Mouse (Mus musculus) urinary bladder, postnatal 36 days (tissue): ENCODE data around the gene Traf3ip1.
"Not testable (repeated sequence)": the region's sequence is repeated elsewhere in the genome, so short reads cannot be mapped to it uniquely, and the experiment has no call there.

Experiments
- DNase-seq, 2 experiments: peaks; one replicate each; pipeline ENCODE4 v3.0.0; 2022; ENCODE audit warnings: low spot score in 2 of 2, mixed read lengths in 1 of 2

Gene Traf3ip1

GRCm38 (mm10) chr1:91465244-91465643 lies 29.2 kb upstream of the Traf3ip1 start:
- DNase-seq, result no peak

DNA sequence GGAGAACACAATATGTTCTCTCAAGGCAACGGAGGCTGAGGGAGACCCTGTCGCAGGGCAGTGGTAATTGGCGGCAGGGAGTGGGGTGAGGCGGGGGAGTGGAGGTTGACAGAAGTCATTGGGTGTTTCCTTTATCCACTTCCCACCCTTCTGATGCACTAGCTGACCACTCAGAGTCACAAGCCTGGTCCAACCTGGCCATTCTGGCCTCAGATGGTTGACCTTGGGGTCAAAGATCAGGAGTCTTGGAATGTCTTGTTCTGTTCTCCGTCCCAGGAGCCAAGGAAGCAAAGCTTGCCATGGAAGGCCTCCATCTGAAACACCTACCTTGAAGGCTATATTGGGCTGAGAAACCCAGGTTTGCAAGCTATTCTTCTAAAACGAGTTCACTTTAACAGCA lies 28.3 kb upstream of the Traf3ip1 start:
- no peak for DNase-seq

DNA sequence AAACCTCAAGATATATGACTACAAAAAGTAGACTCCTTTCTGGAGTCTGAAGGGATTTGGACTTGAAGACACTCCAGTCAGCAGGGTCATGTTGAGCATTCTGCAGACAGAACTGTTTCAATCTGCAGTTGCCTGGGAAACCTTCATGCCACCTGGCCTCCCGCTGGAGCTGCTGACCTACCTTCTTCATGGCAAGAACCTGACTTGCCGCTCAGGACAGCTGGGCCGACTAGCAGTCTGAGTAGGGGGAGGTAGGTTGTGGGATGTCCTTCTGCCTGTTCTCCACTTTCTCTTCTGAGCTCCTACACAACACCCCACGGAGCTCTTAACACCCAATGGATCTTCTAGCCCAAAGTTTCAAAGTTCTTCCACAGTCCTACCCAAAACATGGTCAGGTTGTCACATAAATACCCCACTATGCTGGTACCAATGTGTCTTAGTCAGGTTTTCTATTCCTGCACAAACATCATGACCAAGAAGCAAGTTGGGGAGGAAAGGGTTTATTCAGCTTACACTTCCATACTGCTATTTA lies 24.5 kb upstream of the Traf3ip1 start:
- DNase-seq, result no peak

- not testable (repeated sequence) for DNase-seq
Observed at GRCm38 (mm10) chr1:91478145-91478544, 16.3 kb upstream of the Traf3ip1 start.

- DNase-seq, result no peak
Observed at GRCm38 (mm10) chr1:91478958-91479357, 15.5 kb upstream of the Traf3ip1 start.

- DNase-seq, result no peak
Observed at GRCm38 (mm10) chr1:91482616-91483211, 11.7 kb upstream of the Traf3ip1 start.

GRCm38 (mm10) chr1:91483304-91484010 lies 11.0 kb upstream of the Traf3ip1 start:
- DNase-seq, result peak; percentile 81 to 84

DNA sequence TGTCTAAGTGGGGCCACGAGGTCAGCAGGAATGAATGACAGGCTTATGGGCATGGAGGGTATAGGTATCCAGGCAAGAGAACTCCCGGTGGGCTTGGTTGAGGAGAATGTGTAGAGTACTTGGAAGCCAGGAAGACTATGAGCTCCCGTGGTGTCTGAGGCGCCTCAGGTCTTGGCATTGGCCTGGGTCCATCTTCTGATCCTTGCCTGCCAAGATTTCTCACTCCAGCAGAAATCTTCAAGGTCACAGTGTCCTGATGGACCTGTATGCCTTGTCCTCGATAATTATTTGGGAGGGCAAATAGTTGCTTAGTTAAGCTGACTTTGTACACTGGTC lies 10.5 kb upstream of the Traf3ip1 start:
- no peak for DNase-seq

DNA sequence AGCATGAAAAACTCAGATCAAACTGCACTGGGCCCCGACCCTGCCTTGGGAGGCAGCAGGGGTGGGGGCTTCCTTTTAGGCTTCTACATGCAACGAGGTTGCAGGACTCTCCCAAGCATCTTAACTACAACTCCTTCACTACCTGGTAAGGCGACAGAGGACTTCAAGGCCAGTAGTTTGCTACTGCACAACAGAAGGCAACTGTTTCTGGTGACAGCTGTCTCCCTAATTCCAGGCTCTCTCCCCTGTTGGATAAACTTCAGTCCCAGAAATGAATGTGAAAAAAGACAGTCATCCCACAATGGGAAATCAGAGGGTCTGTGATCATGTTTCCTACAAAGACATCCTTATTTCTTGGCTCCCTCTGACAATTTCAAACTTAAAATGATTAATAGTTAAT lies 9.0 kb upstream of the Traf3ip1 start:
- DNase-seq, result no peak

DNA sequence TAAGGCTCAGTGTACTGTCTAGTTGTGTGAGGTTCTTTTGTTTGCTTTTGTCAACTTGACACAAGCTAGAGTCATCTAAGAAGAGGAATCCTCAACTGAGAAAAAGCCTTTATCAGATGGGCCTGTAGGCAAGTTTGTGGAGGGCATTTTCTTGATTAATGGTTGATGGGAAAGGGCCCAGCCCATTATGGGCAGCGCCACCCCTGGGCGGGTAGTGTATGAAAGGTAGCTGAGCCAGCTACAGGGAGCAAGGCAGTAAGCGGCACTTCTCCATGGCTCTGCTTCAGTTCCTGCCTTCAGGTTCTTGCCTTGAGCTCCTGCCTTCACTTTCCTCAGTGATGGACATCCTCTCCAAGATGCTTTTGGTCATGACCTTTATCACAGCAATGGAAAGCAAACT lies 8.3 kb upstream of the Traf3ip1 start:
- DNase-seq, result no peak

GRCm38 (mm10) chr1:91490322-91490721 lies 4.1 kb upstream of the Traf3ip1 start:
- peak in 1 of 2 experiments; percentile 36 for DNase-seq

DNA sequence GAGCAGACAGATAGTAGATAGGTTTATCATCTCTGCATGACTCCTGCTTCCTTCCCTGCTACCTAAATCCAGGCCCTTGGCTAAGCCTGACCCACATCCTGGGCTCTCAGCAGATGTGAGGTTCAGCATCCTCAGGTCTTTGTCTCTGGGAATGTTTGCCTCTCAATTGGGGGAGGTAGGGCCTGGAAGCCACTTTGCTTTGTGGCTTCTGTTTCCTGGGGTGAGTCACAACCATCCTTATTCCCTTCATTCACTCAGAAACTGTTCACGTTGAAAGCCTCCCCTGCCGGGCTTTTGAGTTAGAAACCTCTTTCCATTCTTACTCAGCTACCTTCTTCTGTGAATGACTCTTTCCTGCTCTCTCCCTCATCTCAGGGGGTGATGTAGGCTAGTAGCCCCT lies 1.7 kb upstream of the Traf3ip1 start:
- no peak for DNase-seq

DNA sequence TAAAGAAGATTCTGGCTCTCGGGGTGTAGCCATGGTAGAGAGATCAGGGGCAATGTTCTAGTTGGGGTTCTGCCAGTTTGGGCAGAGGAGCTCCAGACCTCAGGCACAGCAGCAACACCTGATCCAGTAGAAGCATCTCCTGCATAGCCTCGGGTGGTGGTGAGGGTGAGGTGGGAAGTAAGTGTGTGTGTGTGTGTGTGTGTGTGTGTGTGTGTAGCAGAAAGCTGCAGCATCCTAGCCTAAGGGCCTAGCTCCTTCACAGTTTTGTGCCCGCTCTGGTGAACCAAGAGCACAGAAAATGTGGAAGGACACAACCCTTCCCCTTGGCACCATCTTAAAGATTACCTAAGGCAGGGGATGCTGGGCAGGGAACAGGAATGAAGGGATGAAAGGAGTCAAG lies 509 bp upstream of the Traf3ip1 start:
- DNase-seq, result no peak

GRCm38 (mm10) chr1:91495321-91495720 lies 874 bp downstream of the Traf3ip1 start:
- no peak for DNase-seq

DNA sequence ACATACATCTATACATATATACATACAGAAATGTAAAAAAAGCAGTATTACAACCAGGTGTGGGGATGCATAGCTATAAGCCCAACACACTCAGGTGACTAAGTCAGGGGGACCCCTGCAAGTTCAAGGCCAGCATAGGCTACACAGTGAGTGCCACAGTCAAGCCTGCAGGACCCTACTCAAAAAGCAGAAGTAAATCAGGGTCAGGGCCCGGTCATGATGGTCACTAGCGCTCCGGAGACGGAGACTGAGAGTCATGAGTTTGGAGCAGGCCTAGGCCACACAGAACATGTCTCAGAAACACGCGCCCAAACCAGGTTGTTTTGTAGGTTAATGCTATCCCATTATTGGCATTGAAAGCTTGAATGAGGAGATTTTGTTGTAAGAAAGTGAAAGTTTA lies 4.1 kb downstream of the Traf3ip1 start:
- DNase-seq, result no peak

- DNase-seq, result no peak
Observed at GRCm38 (mm10) chr1:91504615-91505014, 10.2 kb downstream of the Traf3ip1 start.

GRCm38 (mm10) chr1:91514916-91515315 lies 20.5 kb downstream of the Traf3ip1 start:
- DNase-seq, result no peak

GRCm38 (mm10) chr1:91515642-91516041 lies 21.2 kb downstream of the Traf3ip1 start:
- peak; percentile 30 to 51 for DNase-seq

GRCm38 (mm10) chr1:91523759-91524158 lies 29.3 kb downstream of the Traf3ip1 start:
- DNase-seq, result peak in 1 of 2 experiments; percentile 32

- no peak for DNase-seq
Observed at GRCm38 (mm10) chr1:91525838-91526237, 31.4 kb downstream of the Traf3ip1 start.

DNA sequence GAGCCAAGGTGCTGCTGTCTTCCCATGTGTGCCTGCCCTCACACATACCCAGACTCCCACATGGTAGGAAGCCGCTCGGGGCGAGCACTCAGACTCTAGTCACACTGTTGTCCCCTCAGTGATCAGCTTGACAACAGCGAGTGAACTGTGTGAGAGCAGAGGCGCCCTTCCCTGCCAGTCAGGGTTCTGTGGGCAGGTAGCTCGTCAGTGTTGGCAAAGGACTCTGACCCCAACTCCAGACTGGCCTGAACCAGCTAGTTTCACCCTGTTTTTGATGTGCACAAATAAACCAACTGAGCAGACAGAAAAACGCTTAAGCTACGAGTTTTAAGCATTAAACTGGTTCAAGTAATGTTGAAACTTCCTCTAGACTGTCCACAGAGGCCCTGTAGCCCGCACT lies 35.7 kb downstream of the Traf3ip1 start:
- DNase-seq, result no peak

DNA sequence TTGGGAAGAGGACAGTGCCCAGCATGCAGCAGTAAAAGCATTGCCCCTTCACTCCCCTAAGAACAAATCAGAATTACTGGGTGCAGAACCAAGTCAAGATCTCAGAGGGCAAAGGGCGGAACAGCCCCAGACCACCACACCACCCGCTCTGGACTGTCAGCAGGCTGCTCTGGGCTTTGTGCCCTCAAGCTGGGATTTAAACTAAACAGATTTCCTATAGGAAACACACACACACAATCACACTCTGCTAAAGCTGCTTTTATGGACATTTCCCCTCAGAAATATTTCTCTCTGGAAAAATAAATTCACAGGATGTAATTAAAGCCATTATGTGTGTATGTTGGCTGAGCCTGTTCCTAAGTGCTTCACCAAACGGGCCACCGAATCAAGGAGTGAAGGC lies 37.8 kb downstream of the Traf3ip1 start:
- DNase-seq, result no peak

- no peak for DNase-seq
Observed at GRCm38 (mm10) chr1:91532892-91533291, 38.4 kb downstream of the Traf3ip1 start.
